Mouse (Mus musculus): ENCODE data around the gene Cited4.
A peak's percentile ranks its signal among the peaks of the same experiment; 100 is the strongest.

Gene Cited4

GRCm38 (mm10) chr4:120666358-120667024 is at the start of gene Cited4:
Gene Cited4, plus strand, starts transcription at chr4:120666572.
- peak; percentile 94 to 98 for DNase-seq (ENCODE audit: low spot score in 2 of 2)

GRCm38 (mm10) chr4:120627728-120628127 is 38.6 kb upstream of the Cited4 start:
- DNase-seq (ENCODE audit: low spot score in 2 of 2) = no peak

GRCm38 (mm10) chr4:120630218-120630931 is 36.0 kb upstream of the Cited4 start:
- DNase-seq (ENCODE audit: low spot score in 2 of 2) = no peak

GRCm38 (mm10) chr4:120631828-120632227 is 34.5 kb upstream of the Cited4 start:
- DNase-seq (ENCODE audit: low spot score in 2 of 2) = peak in 1 of 2 experiments; percentile 20

- DNase-seq (ENCODE audit: low spot score in 2 of 2) = no peak
These were observed 31.0 kb upstream of the Cited4 start for GRCm38 (mm10) chr4:120635351-120635750.

GRCm38 (mm10) chr4:120641946-120642345 is 24.4 kb upstream of the Cited4 start:
- no peak for DNase-seq (ENCODE audit: low spot score in 2 of 2)

GRCm38 (mm10) chr4:120643899-120644298 is 22.5 kb upstream of the Cited4 start:
- DNase-seq (ENCODE audit: low spot score in 2 of 2) = no peak

GRCm38 (mm10) chr4:120649369-120650207 is 16.8 kb upstream of the Cited4 start:
- peak; percentile 44 to 53 for DNase-seq (ENCODE audit: low spot score in 2 of 2)

GRCm38 (mm10) chr4:120650208-120650592 is 16.2 kb upstream of the Cited4 start:
- no peak for DNase-seq (ENCODE audit: low spot score in 2 of 2)

- no peak for DNase-seq (ENCODE audit: low spot score in 2 of 2)
These were observed 10.5 kb upstream of the Cited4 start for GRCm38 (mm10) chr4:120655898-120656297.

- DNase-seq (ENCODE audit: low spot score in 2 of 2) = no peak
These were observed 5.9 kb upstream of the Cited4 start for GRCm38 (mm10) chr4:120660485-120660884.

- DNase-seq (ENCODE audit: low spot score in 2 of 2) = no peak
These were observed 1.8 kb upstream of the Cited4 start for GRCm38 (mm10) chr4:120664601-120665000.

GRCm38 (mm10) chr4:120665144-120665700 is 1.1 kb upstream of the Cited4 start:
- DNase-seq (ENCODE audit: low spot score in 2 of 2) = no peak

- no peak for DNase-seq (ENCODE audit: low spot score in 2 of 2)
These were observed 590 bp upstream of the Cited4 start for GRCm38 (mm10) chr4:120665782-120666181.

- peak; percentile 73 to 80 for DNase-seq (ENCODE audit: low spot score in 2 of 2)
These were observed 701 bp downstream of the Cited4 start for GRCm38 (mm10) chr4:120667045-120667501.

GRCm38 (mm10) chr4:120667555-120667954 is 1.2 kb downstream of the Cited4 start:
- DNase-seq (ENCODE audit: low spot score in 2 of 2) = no peak

- DNase-seq (ENCODE audit: low spot score in 2 of 2) = peak; percentile 34 to 42
These were observed 2.2 kb downstream of the Cited4 start for GRCm38 (mm10) chr4:120668551-120668950.

GRCm38 (mm10) chr4:120669585-120669984 is 3.2 kb downstream of the Cited4 start:
- no peak for DNase-seq (ENCODE audit: low spot score in 2 of 2)

GRCm38 (mm10) chr4:120671046-120671445 is 4.7 kb downstream of the Cited4 start:
- no peak for DNase-seq (ENCODE audit: low spot score in 2 of 2)

- DNase-seq (ENCODE audit: low spot score in 2 of 2) = peak in 1 of 2 experiments; percentile 28
These were observed 7.2 kb downstream of the Cited4 start for GRCm38 (mm10) chr4:120673606-120674005.

- DNase-seq (ENCODE audit: low spot score in 2 of 2) = peak; percentile 60 to 73
These were observed 8.5 kb downstream of the Cited4 start for GRCm38 (mm10) chr4:120674775-120675451.

All from spleen, postnatal 10 days (tissue).